Mouse (Mus musculus) regulatory T cell (primary cell): ENCODE results near the gene Adh7.

ENCODE experiments used
- in situ Hi-C: fragments of 300-600 bp; cut with MboI, MseI; formaldehyde crosslinking; loops from one replicate; pipeline ENCODE4 v1.15.1; 2025; ENCODE audit warnings: high pct_unique_total_duplicates

Adh7 gene

DNA sequence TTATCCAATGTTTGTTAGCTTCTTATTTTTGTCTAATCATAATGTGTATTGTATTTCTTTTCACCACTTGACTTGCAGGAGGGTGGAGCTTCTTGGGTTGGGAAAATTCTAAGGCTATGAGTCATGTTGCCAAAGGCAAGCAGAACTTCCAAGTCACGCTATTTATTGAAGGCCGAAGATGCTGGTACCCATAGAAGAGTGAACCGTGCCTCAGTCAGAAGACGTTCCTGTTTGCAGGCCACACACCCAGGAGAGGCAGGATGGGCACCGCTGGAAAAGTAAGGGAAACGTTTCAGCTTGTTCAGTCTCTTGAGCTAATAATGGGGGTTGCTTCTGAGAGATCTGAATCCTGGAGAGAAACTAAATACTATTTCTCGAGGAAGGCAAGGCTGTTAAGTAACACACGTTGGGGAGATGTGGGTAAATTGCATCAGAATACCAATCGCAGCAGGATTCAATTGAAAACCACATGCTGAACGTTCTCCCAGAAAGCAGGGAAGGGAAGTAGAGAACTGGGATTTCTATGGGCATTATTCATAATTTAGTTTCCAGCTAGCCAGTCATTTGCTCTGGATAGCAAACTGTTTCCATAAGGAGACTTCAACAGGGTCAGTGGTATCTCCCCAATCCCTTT, at the start of gene Adh7:
Adh7 (plus strand) TSS at position 130 of the 634 bp plus-strand sequence.
- in situ Hi-C loops = no loop called here

- in situ Hi-C loops = no loop called here
Observed at GRCm38 (mm10) chr3:138173291-138173690, 44.3 kb upstream of the Adh7 start.

- in situ Hi-C loops = no loop called here
Observed at GRCm38 (mm10) chr3:138175551-138175950, 42.0 kb upstream of the Adh7 start.

DNA sequence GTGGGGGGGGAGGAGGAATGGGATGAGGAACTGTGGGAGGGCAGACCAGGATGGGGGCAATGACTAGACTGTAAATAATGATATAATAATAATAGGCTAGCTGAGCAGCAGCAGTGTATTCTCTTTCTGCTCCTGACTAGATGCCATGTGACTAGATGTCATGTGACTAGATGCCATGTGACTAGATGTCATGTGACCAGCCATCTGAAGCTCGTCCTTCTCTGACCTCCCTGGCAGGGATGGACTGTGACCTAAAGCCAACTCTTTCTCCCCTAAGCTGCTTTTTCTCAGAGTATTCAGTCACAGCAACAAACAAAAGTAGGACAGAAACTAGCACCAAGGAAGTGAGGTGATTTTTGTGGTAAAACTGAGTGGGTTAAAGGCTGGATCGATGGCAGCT, 35.5 kb upstream of the Adh7 start:
- in situ Hi-C loops = no loop called here

GRCm38 (mm10) chr3:138183371-138183770, 34.2 kb upstream of the Adh7 start:
- in situ Hi-C loops = no loop called here

GRCm38 (mm10) chr3:138185290-138185689, 32.3 kb upstream of the Adh7 start:
- in situ Hi-C loops = no loop called here

DNA sequence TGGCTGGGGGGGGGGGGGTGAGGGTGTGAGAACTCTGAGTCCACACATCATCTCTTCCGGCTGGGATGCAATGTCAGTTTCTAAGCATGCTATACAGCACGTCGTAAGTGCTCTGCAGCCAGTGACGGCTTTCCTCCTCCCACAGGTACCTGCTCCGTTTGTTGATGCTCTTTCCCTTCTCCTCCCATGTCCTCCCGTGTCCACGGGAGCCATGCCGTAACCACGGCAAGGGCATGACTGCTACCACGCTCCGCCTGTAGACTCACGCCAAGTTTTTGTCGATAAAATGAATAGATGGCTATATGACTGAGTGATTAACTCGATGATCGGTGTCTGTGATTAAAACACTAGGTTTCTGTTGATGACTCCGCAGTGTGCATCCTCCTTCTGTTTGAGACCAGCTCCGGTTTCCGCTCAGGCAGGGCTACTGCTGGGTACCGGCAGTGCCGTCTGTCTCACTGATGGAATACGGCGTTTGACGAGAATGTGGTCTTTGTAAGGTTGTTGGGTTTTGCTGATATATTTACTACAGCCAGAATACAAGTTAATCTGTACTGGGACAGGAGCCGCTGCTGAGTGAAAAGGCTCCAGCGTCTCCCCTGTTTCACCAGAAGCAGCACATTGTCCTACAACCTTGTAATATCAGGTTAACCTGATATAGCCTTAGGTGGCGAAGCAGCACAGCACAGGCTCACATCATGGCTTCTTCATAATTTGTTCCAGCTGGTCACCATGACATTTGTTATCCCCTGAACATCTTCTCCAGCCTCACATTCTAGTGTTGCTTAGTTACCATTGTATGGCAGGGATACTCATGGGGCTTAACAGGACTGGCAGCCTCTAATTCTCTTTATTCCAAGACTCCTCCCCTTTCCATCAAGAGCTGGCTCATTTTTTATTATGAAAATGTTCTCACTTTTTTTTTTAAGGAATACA, 31.3 kb upstream of the Adh7 start:
- in situ Hi-C loops = no loop called here

DNA sequence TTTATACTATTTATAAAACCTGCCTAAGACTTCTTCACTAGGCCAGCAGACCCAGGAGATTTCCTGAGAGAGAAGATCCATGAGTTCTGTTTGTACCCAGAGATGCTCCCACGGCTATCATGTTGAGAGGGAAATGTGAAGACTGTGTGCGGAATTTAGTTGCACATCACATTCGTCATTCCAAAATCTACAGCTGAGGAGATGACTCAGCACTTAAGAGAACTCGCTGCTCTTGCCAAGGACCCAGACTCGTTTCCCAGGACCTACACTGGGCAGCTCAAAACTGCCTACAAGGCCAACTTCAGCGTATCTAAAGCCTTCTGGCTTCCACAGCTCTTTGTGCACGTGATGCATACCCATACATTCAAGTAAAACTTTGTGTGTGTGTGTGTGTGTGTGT, 25.3 kb upstream of the Adh7 start:
- in situ Hi-C loops = no loop called here

DNA sequence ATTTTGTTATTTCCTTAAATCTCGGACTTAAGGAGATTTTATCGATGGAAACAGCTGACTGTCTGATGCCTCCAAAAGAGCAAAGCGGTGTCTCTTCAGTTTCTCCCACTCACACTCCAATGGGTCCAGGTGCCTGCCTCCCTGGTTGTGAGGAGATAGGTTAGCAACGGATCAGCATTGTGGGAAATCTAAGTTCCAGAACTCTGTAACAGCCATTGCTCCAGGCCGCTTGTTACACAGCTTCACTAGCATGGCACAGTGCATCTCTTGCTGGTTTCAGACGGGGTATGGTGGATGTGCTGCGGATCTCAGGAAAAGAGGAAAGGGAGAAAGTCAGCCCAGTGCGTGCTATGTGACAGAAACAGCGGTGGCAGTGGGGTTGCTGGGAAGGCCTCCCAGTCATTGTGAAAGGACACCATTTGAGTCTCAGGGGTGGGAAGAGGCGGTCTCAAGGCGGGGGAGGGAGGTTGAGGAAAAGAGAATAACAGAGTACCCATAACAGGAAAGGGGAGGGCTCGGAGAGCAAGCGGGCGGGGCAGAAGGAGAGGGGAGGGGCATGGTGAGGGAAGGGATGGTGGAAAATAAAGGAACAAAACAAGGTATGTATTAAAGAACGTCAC, 23.8 kb upstream of the Adh7 start, which contains the start of gene 4930579F01Rik:
4930579F01Rik (minus strand) TSS at position 143 of the 620 bp plus-strand sequence.
- in situ Hi-C loops = no loop called here

GRCm38 (mm10) chr3:138197093-138197492, 20.5 kb upstream of the Adh7 start:
- in situ Hi-C loops = no loop called here

DNA sequence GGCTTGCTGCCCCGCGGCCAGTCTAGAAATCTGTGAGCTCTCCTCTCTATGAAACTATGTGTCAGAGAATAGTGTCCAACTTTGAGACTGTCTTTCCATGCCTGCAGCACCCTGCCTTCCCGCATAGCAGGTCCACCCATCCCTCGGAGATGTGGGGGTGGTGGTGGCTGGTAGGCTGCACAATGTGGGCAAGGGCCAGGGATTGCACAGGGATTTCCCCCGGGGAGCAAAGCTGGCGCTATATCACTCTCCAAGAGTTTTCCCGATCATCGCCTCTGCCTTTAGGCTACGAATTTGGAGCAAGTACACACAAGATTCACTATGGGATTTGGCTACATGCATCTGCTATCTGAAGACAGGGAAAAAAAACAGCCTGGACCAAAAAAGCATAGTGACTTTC, 20.0 kb upstream of the Adh7 start:
- in situ Hi-C loops = no loop called here

- in situ Hi-C loops = no loop called here
Observed at GRCm38 (mm10) chr3:138197973-138198721, 19.4 kb upstream of the Adh7 start.

DNA sequence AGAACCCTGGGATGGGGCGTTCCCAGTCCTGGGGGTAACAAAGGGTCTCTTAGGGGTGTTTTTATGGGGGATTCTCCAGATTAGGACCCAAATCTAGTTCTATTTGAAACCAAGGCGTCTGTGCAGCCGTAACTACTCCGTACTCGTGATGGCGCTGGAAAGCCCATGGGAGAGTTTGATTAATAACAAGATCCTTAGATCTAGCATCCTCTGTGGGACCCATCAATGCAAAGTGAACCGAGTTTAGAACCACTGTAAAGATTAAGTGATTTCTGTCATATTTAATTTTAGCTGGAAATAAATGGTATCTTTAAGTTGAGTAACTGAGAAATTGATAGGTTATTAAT, 18.9 kb upstream of the Adh7 start:
- in situ Hi-C loops = no loop called here

DNA sequence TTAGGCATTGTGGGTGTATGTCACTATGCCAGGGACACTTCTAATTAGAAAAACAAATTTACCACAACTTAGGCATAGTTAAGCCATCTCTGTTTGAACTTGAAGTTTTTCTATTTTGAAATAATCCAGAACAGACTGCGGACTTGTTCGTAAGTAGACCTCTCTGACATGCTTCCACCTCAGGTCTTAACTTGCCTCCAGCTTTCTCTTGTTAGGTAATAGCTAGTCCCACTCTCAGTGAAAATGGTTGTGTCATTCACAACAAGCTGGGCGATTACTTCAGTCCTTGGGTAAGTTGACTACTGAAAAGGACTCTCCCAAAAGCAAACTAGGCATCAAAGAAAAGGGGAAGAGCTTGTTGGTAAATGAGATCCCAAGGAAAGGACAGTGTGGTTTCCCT, 8.7 kb upstream of the Adh7 start:
- in situ Hi-C loops = no loop called here

GRCm38 (mm10) chr3:138210432-138211075, 7.0 kb upstream of the Adh7 start:
- in situ Hi-C loops = no loop called here

DNA sequence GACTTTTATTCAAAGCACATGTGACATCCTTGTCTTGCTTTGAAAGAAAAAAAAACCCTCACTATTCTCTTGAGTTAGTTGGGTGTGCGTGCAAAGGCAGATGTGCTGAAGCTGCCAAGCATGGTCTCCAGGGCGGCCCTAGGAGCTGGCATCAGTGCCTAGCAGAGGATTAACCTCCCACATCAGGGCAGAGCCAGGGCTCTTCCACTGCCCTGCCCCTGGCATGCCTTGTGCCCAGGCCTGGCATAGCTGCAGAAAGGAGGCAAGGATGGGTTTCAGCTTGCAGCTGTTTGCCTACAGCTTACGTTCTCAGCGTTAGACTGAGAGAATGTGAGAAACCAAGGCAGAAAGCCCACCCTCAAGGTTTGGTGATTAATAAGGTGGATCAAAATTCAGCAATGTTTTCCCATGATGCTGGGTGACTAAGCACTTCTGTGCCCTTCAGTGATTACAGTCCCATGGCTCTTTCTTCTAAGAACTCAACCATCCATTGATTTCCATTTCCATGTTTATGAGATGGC, 5.1 kb upstream of the Adh7 start:
- in situ Hi-C loops = no loop called here

GRCm38 (mm10) chr3:138215395-138215989, 2.1 kb upstream of the Adh7 start:
- in situ Hi-C loops = no loop called here

- in situ Hi-C loops = no loop called here
Observed at GRCm38 (mm10) chr3:138216091-138216490, 1.5 kb upstream of the Adh7 start.

- in situ Hi-C loops = loop anchor here (5.0 kb wide), 1 partner anchor 216 kb away; no protein-coding TSS in a partner anchor
Observed at GRCm38 (mm10) chr3:138221116-138221515, 3.6 kb downstream of the Adh7 start.

DNA sequence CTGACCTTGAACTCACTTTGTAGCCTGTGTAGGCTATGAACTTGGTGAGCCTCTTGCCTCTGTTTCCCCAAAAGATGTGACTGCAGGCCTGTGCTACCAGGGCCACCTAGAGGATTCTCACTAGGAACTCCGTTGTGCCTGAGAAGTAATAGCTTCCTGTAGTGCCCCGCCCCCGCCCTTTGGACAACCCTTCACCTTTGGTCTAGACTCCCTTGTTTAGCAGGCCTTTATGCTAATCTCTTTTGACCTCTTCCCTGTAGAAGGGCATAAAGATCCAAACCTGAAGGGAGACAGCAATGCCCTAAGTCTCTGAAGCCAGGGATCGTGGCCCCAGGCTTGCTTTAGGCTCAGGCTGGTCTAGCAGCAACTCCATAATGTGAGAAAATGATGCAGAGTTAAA, 5.0 kb downstream of the Adh7 start:
- in situ Hi-C loops = loop anchor here (5.0 kb wide), 1 partner anchor 215 kb away; no protein-coding TSS in a partner anchor
